Mouse (Mus musculus): ENCODE measurements around the gene Kdm3a. TPM values are rescaled to one million over a fixed set of nuclear protein-coding genes. Genes with fewer than 3 reads are reported as not detected.

Kdm3a gene
- polyA plus RNA-seq, 1 experiment from 2014 or later: 55.0 TPM

DNA sequence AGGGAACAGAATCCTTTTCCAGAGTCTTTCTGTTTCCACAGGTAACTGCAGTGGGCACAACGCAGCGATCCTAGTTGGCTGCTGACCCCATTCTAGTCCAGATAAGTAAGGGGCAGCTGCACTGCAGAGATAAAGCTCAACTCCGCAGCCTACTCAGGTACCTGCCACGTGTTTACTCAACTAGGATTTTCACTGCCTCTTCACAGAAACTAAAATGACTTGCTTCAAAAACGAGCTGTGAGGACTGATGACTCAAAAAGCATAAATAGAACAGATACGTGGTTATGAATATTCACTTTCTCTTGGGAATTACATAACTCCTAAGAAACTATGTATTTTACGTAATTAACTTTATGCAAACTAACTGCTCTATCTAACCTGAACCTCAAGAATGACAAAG lies 22.8 kb downstream of the Kdm3a start:
- Histone ChIP-seq H3K4me2 (ENCODE audit: low read depth, severe bottlenecking) (no peak overlapping the region), H3K27ac (replicated peaks; ENCODE audit: low read depth, low read length) (no peak overlapping the region), H3K27me3 (ENCODE audit: control insufficient read depth, insufficient read depth, low read length) (no peaks in the 10 kb centered on the region), H3K9ac (ENCODE audit: low read length) (no peak overlapping the region), H3K36me3 (ENCODE audit: control insufficient read depth, insufficient read depth, low read length) (peaks cover 18% of the 10 kb centered on the region), H3K4me3 (ENCODE audit: low read depth, low read length) (no peak overlapping the region), H3K9me3 (ENCODE audit: control insufficient read depth, low read length) (no peaks in the 10 kb centered on the region), H3K4me1 (ENCODE audit: control insufficient read depth, insufficient read depth, low read length) (no peaks in the 10 kb centered on the region)
- DNase-seq (ENCODE audit: low spot score) (no peak), ATAC-seq (ENCODE audit: insufficient number of reproducible peaks, low FRiP score, low TSS enrichment, low read depth) (no peak)
- WGBS: 92% methylated on average over 7 of the region's 7 CpGs

DNA sequence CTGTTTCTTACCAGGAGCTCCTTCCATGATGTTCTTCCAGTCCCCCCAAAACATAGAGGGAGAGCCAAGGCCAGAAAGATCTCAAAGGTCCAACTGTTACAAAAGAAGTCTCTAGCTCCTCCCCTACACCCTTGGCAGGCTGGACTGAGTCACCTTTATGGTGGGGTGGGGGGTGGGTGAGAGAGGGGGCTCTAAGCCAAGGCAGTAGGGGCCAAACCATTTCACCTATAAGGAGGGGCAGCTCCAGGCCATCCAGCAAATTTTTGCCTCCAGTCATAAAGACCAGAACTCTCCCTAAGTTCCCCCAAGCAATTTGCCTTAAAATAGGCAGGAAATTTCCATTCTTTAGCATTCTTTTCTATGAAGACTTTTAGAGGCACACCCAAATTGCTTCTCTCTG lies 23.8 kb downstream of the Kdm3a start:
- no peaks in the 10 kb centered on the region for H3K9me3 ChIP-seq (ENCODE audit: control insufficient read depth, low read length)
- no peaks in the 10 kb centered on the region for H3K4me1 ChIP-seq (ENCODE audit: control insufficient read depth, insufficient read depth, low read length)
- DNase-seq (ENCODE audit: low spot score): no peak
- H3K27ac ChIP-seq (replicated peaks; ENCODE audit: low read depth, low read length): no peak overlapping the region
- ATAC-seq (ENCODE audit: insufficient number of reproducible peaks, low FRiP score, low TSS enrichment, low read depth): no peak
- no peak overlapping the region for H3K4me3 ChIP-seq (ENCODE audit: low read depth, low read length)
- peaks cover 20% of the 10 kb centered on the region for H3K36me3 ChIP-seq (ENCODE audit: control insufficient read depth, insufficient read depth, low read length)
- H3K9ac ChIP-seq (ENCODE audit: low read length): no peak overlapping the region
- H3K27me3 ChIP-seq (ENCODE audit: control insufficient read depth, insufficient read depth, low read length): no peaks in the 10 kb centered on the region
- H3K4me2 ChIP-seq (ENCODE audit: low read depth, severe bottlenecking): no peak overlapping the region

DNA sequence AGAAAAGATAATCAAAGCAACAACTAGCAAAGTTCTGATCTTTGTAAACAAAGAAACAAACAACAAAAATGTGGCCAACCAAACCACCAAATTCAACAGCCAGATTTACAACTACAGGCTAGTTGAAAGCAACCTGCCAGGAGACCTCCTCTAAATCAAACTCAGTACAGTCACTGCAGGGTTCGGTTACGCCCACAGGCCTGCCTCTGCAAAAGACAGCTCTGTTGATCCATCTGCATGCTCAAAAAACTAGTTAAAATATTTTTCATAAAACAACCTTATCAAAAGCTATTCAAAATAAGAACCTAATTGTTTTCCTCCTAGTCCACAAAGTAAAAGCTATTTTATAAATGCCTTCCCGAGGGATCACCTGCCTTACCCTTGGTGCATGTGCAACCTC lies 25.0 kb downstream of the Kdm3a start:
- no peaks in the 10 kb centered on the region for H3K9me3 ChIP-seq (ENCODE audit: control insufficient read depth, low read length)
- DNase-seq (ENCODE audit: low spot score) (no peak), ATAC-seq (ENCODE audit: insufficient number of reproducible peaks, low FRiP score, low TSS enrichment, low read depth) (no peak)
- H3K9ac ChIP-seq (ENCODE audit: low read length): no peak overlapping the region
- 93% methylated on average over 3 of the region's 3 CpGs for WGBS
- H3K4me3 ChIP-seq (ENCODE audit: low read depth, low read length): no peak overlapping the region
- H3K27me3 ChIP-seq (ENCODE audit: control insufficient read depth, insufficient read depth, low read length): no peaks in the 10 kb centered on the region
- H3K36me3 ChIP-seq (ENCODE audit: control insufficient read depth, insufficient read depth, low read length): peaks cover 17% of the 10 kb centered on the region
- no peaks in the 10 kb centered on the region for H3K4me1 ChIP-seq (ENCODE audit: control insufficient read depth, insufficient read depth, low read length)
- H3K4me2 ChIP-seq (ENCODE audit: low read depth, severe bottlenecking): no peak overlapping the region
- no peak overlapping the region for H3K27ac ChIP-seq (replicated peaks; ENCODE audit: low read depth, low read length)

DNA sequence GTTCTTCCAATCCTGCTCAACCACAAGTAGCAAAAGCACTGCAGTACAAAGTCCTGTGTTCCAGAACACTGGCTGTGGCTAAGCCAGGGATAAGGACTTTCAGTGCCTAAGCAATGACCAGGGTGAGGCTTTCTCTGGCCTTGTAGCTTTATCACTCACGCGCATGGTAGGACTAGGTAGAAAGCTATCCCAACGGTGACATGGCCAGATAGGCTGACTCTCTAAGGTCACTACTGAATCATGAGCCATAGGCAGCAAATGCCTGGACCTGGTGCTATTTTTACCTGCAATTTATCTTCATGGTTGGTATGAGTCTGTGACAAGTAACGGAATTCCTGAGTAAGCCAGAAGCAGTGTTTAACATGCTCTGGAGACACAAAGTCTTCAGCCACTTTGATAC lies 42.6 kb downstream of the Kdm3a start:
- no peak for ATAC-seq (ENCODE audit: insufficient number of reproducible peaks, low FRiP score, low TSS enrichment, low read depth)
- no peaks in the 10 kb centered on the region for H3K4me1 ChIP-seq (ENCODE audit: control insufficient read depth, insufficient read depth, low read length)
- WGBS: 93% methylated on average over 4 of the region's 4 CpGs

DNA sequence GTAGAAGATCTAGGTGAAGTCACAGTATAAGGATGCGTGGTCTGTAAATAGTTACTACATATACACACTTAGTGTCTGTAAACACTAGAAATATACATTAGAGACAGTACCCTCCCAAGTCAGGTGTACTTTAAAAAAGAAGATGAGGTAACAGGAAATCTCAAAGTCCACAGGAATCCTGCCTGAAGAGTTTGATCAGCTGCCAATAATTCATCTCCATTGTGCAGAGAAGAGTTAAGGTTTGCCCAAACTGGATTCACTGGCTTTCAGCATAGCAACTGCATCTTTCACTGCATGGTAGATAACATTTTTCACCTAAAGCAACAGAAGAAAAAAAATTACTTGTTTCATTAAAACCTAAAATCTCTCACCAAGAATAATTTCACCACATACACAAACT lies 43.4 kb downstream of the Kdm3a start:
- WGBS: 97% methylated on average over 1 of the region's 1 CpGs
- no peak for ATAC-seq (ENCODE audit: insufficient number of reproducible peaks, low FRiP score, low TSS enrichment, low read depth)

More for the DNA sequence above, 42.6 kb downstream of the Kdm3a start:
- no peak overlapping the region for H3K9ac ChIP-seq (ENCODE audit: low read length)
- peaks cover 19% of the 10 kb centered on the region for H3K36me3 ChIP-seq (ENCODE audit: control insufficient read depth, insufficient read depth, low read length)
- no peak for DNase-seq (ENCODE audit: low spot score)
- no peak overlapping the region for H3K4me2 ChIP-seq (ENCODE audit: low read depth, severe bottlenecking)
- no peak overlapping the region for H3K27ac ChIP-seq (replicated peaks; ENCODE audit: low read depth, low read length)
- no peak overlapping the region for H3K4me3 ChIP-seq (ENCODE audit: low read depth, low read length)
- H3K27me3 ChIP-seq (ENCODE audit: control insufficient read depth, insufficient read depth, low read length): no peaks in the 10 kb centered on the region
- H3K9me3 ChIP-seq (ENCODE audit: control insufficient read depth, low read length): no peaks in the 10 kb centered on the region

DNA sequence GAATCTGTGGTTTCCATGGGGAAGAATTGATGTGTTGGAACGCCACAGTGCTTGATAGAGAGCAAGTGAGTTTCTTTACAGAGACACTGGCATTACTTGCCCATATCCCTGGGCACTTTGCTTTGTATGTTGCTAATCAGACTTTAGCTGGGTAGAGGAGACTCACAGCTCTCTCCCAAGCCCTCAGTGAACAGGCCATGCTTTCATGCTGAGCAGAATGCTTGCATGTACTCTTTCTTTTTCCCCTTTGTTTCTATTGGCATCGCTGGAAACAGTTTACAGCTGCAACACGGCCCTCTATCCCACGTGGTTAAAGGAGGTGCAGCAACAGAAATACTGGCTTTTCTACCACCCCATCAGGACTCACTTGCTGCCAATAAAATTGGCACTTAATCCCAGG lies 49.6 kb downstream of the Kdm3a start:
- Histone ChIP-seq H3K27ac (replicated peaks; ENCODE audit: low read depth, low read length) (no peak overlapping the region), H3K4me2 (ENCODE audit: low read depth, severe bottlenecking) (no peak overlapping the region), H3K4me3 (ENCODE audit: low read depth, low read length) (no peak overlapping the region), H3K4me1 (ENCODE audit: control insufficient read depth, insufficient read depth, low read length) (no peaks in the 10 kb centered on the region), H3K9ac (ENCODE audit: low read length) (no peak overlapping the region), H3K36me3 (ENCODE audit: control insufficient read depth, insufficient read depth, low read length) (no peaks in the 10 kb centered on the region; the same call in 1 of the 2 replicates), H3K27me3 (ENCODE audit: control insufficient read depth, insufficient read depth, low read length) (no peaks in the 10 kb centered on the region), H3K9me3 (ENCODE audit: control insufficient read depth, low read length) (no peaks in the 10 kb centered on the region)
- ATAC-seq (ENCODE audit: insufficient number of reproducible peaks, low FRiP score, low TSS enrichment, low read depth) (no peak), DNase-seq (ENCODE audit: low spot score) (no peak)
- 63% methylated on average over 4 of the region's 4 CpGs for WGBS

More for the DNA sequence above, 43.4 kb downstream of the Kdm3a start:
- H3K4me1 ChIP-seq (ENCODE audit: control insufficient read depth, insufficient read depth, low read length): no peaks in the 10 kb centered on the region
- no peak for DNase-seq (ENCODE audit: low spot score)
- no peak overlapping the region for H3K4me3 ChIP-seq (ENCODE audit: low read depth, low read length)
- H3K9ac ChIP-seq (ENCODE audit: low read length): no peak overlapping the region
- H3K9me3 ChIP-seq (ENCODE audit: control insufficient read depth, low read length): no peaks in the 10 kb centered on the region
- no peaks in the 10 kb centered on the region for H3K27me3 ChIP-seq (ENCODE audit: control insufficient read depth, insufficient read depth, low read length)
- peaks cover 15% of the 10 kb centered on the region for H3K36me3 ChIP-seq (ENCODE audit: control insufficient read depth, insufficient read depth, low read length)
- H3K4me2 ChIP-seq (ENCODE audit: low read depth, severe bottlenecking): no peak overlapping the region
- H3K27ac ChIP-seq (replicated peaks; ENCODE audit: low read depth, low read length): no peak overlapping the region

DNA sequence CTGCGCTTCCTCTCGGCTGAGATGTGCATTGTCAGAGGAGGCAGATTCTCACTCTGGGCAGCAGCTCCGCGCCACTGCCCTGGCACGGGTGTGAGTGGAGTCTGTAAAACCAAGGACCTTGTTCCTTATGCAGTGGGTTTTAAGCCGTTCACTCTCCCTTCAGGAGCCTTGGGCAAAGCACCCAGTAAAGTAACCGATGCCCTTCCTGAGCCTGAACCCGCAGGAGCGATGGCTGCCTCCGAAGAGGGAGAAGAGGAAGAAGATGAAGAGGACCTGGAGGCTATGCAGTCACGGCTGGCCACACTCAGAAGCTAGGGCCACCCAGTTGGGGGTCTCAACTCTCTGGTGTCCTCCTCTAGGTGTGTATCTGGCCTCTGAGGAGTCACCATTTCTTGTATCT lies 53.3 kb downstream of the Kdm3a start:
- DNase-seq (ENCODE audit: low spot score) (no peak), ATAC-seq (ENCODE audit: insufficient number of reproducible peaks, low FRiP score, low TSS enrichment, low read depth) (no peak)
- Histone ChIP-seq H3K27me3 (ENCODE audit: control insufficient read depth, insufficient read depth, low read length) (no peaks in the 10 kb centered on the region), H3K9ac (ENCODE audit: low read length) (no peak overlapping the region), H3K4me1 (ENCODE audit: control insufficient read depth, insufficient read depth, low read length) (no peaks in the 10 kb centered on the region), H3K9me3 (ENCODE audit: control insufficient read depth, low read length) (no peaks in the 10 kb centered on the region), H3K36me3 (ENCODE audit: control insufficient read depth, insufficient read depth, low read length) (no peaks in the 10 kb centered on the region; the same call in 1 of the 2 replicates), H3K27ac (replicated peaks; ENCODE audit: low read depth, low read length) (no peak overlapping the region), H3K4me2 (ENCODE audit: low read depth, severe bottlenecking) (no peak overlapping the region), H3K4me3 (ENCODE audit: low read depth, low read length) (no peak overlapping the region)
- WGBS: 93% methylated on average over 11 of the region's 11 CpGs

DNA sequence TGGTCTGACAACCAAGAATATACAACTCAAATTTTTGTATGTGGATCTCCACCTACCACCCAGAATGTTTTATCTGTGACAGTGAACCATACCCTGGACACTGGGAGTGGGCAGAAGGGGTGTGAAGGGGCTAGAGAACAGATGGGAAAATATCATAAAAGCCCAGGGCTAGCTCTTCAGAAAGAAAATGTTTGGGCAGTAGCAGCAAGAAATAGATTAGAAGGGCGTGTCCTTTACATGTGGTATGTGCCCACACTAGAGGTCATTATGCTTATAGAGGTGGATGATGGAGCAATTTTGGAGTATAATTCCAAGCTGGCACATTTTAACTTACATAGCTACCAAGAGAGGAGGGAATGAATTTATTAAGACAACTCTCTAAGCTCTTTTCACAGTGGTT lies 57.4 kb downstream of the Kdm3a start:
- 94% methylated on average over 1 of the region's 1 CpGs for WGBS
- H3K27ac ChIP-seq (replicated peaks; ENCODE audit: low read depth, low read length): no peak overlapping the region
- DNase-seq (ENCODE audit: low spot score) (no peak), ATAC-seq (ENCODE audit: insufficient number of reproducible peaks, low FRiP score, low TSS enrichment, low read depth) (no peak)
- no peak overlapping the region for H3K4me3 ChIP-seq (ENCODE audit: low read depth, low read length)
- H3K36me3 ChIP-seq (ENCODE audit: control insufficient read depth, insufficient read depth, low read length): no peaks in the 10 kb centered on the region; the same call in 1 of the 2 replicates
- H3K27me3 ChIP-seq (ENCODE audit: control insufficient read depth, insufficient read depth, low read length): no peaks in the 10 kb centered on the region
- no peak overlapping the region for H3K9ac ChIP-seq (ENCODE audit: low read length)
- no peaks in the 10 kb centered on the region for H3K4me1 ChIP-seq (ENCODE audit: control insufficient read depth, insufficient read depth, low read length)
- no peaks in the 10 kb centered on the region for H3K9me3 ChIP-seq (ENCODE audit: control insufficient read depth, low read length)
- H3K4me2 ChIP-seq (ENCODE audit: low read depth, severe bottlenecking): no peak overlapping the region

DNA sequence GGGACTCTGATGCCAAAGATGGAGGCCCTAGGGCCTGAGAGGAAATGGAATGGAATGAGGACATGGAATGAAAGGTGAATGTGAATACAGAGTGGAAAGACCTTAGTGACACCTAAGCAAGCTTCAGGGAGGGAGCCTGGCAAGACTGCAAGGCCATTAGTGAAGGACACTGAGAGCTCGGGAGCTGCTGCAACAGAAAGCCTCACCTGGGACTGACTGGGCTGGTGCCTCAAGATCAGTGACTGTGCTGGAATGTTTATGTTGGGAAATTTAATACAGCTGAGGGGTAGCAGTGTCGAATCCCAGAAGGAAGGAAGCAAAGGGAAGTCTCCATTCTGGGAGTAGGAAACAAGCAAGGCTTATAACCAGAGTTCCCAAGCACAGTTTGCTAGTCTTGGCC lies 63.8 kb downstream of the Kdm3a start:
- Histone ChIP-seq H3K4me2 (ENCODE audit: low read depth, severe bottlenecking) (no peak overlapping the region), H3K4me1 (ENCODE audit: control insufficient read depth, insufficient read depth, low read length) (no peaks in the 10 kb centered on the region), H3K27ac (replicated peaks; ENCODE audit: low read depth, low read length) (no peak overlapping the region), H3K9ac (ENCODE audit: low read length) (no peak overlapping the region), H3K36me3 (ENCODE audit: control insufficient read depth, insufficient read depth, low read length) (no peaks in the 10 kb centered on the region; the same call in 1 of the 2 replicates), H3K9me3 (ENCODE audit: control insufficient read depth, low read length) (no peaks in the 10 kb centered on the region), H3K27me3 (ENCODE audit: control insufficient read depth, insufficient read depth, low read length) (no peaks in the 10 kb centered on the region), H3K4me3 (ENCODE audit: low read depth, low read length) (no peak overlapping the region)
- WGBS: 69% methylated on average over 2 of the region's 2 CpGs
- DNase-seq (ENCODE audit: low spot score): no peak
- ATAC-seq (ENCODE audit: insufficient number of reproducible peaks, low FRiP score, low TSS enrichment, low read depth): no peak

Data from limb, embryonic 11.5 days (tissue).